Mouse (Mus musculus) heart, adult 2 months (tissue): Measurements from ENCODE around the gene Tubgcp5. TPM values are rescaled to one million over a fixed set of nuclear protein-coding genes. Genes with fewer than 3 reads are reported as not detected.

ENCODE experiments used
- DNase-seq, 2 experiments: peaks; one replicate each; pipeline ENCODE4 v3.0.0; 2021
- H3K27ac ChIP-seq: fragments of 200-600 bp; 2 replicates; pipeline ENCODE4 v1.8.1; 2022
- H3K27me3 ChIP-seq: fragments of 200-500 bp; 2 replicates; pipeline ENCODE4 v1.6.1; 2012; ENCODE audit warnings: mild to moderate bottlenecking, low read length, inconsistent platforms, mixed read lengths; ENCODE audit not compliant: control insufficient read depth, insufficient read depth
- H3K36me3 ChIP-seq: fragments of 200-500 bp; 2 replicates; pipeline ENCODE4 v1.6.1; 2012; ENCODE audit warnings: low read length, inconsistent platforms; ENCODE audit not compliant: control insufficient read depth, insufficient read depth
- H3K4me1 ChIP-seq: fragments of 200-500 bp; 2 replicates; pipeline ENCODE4 v1.6.1; 2011; ENCODE audit warnings: low read length; ENCODE audit not compliant: control insufficient read depth, insufficient read depth
- H3K4me3 ChIP-seq: fragments of 200-600 bp; 2 replicates; pipeline ENCODE4 v1.8.1; 2022
- H3K79me2 ChIP-seq: fragments of 200-500 bp; replicated peaks from 2 replicates; pipeline ENCODE4 v1.6.1; 2012; ENCODE audit warnings: mild to moderate bottlenecking, inconsistent platforms, low read length, moderate library complexity, mixed read lengths; ENCODE audit not compliant: control insufficient read depth, insufficient read depth
- H3K9ac ChIP-seq: fragments of 200-500 bp; 2 replicates; pipeline ENCODE4 v1.6.1; 2012; ENCODE audit warnings: low read depth, mild to moderate bottlenecking, control low read depth, inconsistent platforms, low read length, mixed read lengths
- CTCF ChIP-seq: fragments of 200-600 bp; IDR thresholded peaks from 2 replicates; pipeline ENCODE4 v1.8.1; 2022; ENCODE audit warnings: antibody characterized with exemption, mild to moderate bottlenecking, moderate library complexity
- EP300 ChIP-seq: fragments of 200-500 bp; IDR thresholded peaks from 2 replicates; pipeline ENCODE4 v1.6.1; 2011; ENCODE audit warnings: low read depth, low read length, control low read depth; ENCODE audit not compliant: insufficient read depth
- POLR2A ChIP-seq: fragments of 200-500 bp; IDR thresholded peaks from 2 replicates; pipeline ENCODE4 v1.6.1; 2011; ENCODE audit warnings: mild to moderate bottlenecking, low read depth, low read length, control low read depth; ENCODE audit not compliant: insufficient read depth
- WGBS: fragments of 180-500 bp; shearing (Covaris S2); methylation state at CpG from one replicate; pipeline ENCODE4 v1.1.7; 2018; 5-methylcytosine and 5-hydroxymethylcytosine counted together
- intact Hi-C: fragments of 180-260 bp; cut with DNase I; formaldehyde crosslinking; loops from one replicate; pipeline ENCODE4 v1.15.1; 2025
- polyA plus RNA-seq: library from polyadenylated mRNA; depleted of rRNA; stranded (reverse); fragments of >200 nt; gene quantifications from 2 replicates; pipeline ENCODE4 v1.2.3, GENCODE M21; 2012
- total RNA-seq, 2 experiments: library from RNA; stranded (reverse); gene quantifications; 2 replicates each; pipeline ENCODE4 v1.2.3; 2021

Tubgcp5 gene
- total and polyA plus RNA-seq, 3 experiments = 2.6 to 10.3 (median 10.2) TPM

DNA sequence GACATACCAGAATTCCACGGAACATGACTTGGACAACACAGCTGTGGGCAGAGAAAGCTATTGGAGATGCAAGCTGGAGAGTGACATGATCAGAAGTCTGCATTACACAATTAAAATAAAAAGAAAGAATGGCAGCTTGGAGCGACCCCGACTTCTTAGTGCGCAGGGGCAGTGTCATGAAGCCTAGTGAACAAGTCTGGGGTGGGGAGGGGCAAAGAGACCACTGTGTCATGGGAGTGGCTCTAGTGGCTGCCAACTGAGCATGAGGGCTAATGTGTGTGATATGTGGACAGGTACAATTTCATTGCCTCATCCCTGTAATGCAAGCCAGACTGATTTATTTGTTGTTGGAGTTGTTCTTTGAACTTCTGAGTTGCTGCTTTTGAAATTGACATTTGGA lies 62.8 kb downstream of the Tubgcp5 start:
- H3K27me3 ChIP-seq = no peaks in the 10 kb centered on the region
- TF ChIP-seq POLR2A = no peak
- no peak for TF ChIP-seq EP300
- TF ChIP-seq CTCF = no peak
- 94% methylated on average over 4 of the region's 4 CpGs for WGBS

DNA sequence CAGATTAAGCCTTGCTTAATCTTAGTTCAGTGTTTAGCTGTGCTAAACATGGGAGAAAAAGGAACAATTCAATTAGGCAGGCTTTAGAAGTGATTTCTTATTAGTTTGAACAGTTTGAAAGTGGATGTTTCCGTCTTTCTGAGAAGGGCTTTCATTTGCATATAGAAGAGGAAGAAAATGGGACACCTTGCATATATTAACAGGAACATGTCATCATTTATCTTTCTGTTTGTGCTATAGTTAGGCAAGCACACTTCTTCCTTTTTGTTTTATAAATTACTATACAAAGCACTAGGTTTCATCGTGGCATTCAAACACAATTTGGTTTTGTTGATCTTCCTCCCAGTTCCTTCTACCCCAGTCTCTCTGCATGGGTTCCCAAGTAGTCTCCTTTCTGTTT lies 63.8 kb downstream of the Tubgcp5 start:
- Histone ChIP-seq H3K4me1 (peaks cover 15% of the 10 kb centered on the region), H3K27me3 (no peaks in the 10 kb centered on the region), H3K27ac (no peak overlapping the region), H3K79me2 (peaks cover 24% of the 10 kb centered on the region), H3K9ac (no peak overlapping the region), H3K4me3 (no peak overlapping the region), H3K36me3 (peaks cover 12% of the 10 kb centered on the region)
- intact Hi-C loops = no loop called here
- TF ChIP-seq POLR2A (no peak), CTCF (no peak), EP300 (no peak)
- DNase-seq = no peak
- 72% methylated on average over 2 of the region's 2 CpGs for WGBS

More for the DNA sequence above, 62.8 kb downstream of the Tubgcp5 start:
- peaks cover 19% of the 10 kb centered on the region for H3K79me2 ChIP-seq
- H3K4me3 ChIP-seq = no peak overlapping the region
- intact Hi-C loops = no loop called here
- no peak overlapping the region for H3K27ac ChIP-seq
- peaks cover 16% of the 10 kb centered on the region for H3K36me3 ChIP-seq
- no peak for DNase-seq
- no peak overlapping the region for H3K9ac ChIP-seq
- peaks cover 19% of the 10 kb centered on the region for H3K4me1 ChIP-seq

DNA sequence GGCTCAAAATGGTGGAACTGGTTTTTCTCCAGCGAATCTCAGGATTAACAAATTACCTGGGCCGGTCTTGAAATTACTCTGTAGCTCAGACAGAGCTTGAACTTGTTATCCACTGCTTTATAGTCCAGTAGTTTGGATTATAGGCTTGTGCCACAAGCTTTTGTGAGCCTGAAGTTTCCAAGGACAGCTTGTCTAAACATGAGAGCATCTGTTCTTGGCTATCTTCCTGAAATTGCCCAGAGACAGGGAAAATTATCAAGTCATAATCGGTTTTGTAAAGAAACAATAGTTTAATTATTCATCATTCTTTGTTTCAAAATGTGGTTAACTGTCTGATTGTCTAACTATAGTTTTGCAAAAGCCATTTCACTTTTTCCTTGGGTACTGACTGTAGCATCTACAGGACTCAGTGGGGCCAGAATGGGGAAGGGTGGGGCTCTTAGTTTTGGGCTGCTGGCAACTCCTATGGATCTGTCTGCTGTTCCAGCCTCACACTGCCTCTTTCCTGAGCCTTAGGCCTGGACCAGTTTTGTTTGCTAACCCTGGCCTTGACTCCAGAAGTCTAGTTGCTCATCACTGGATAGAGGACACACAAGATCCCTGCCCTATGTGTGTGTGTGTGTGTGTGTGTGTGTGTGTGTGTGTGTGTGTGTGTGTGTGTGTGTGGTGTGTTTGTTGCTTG lies 65.0 kb downstream of the Tubgcp5 start:
- intact Hi-C loops = no loop called here
- Histone ChIP-seq H3K4me3 (no peak overlapping the region), H3K9ac (no peak overlapping the region), H3K27me3 (no peaks in the 10 kb centered on the region), H3K4me1 (peaks cover 13% of the 10 kb centered on the region), H3K27ac (no peak overlapping the region), H3K36me3 (peaks cover 7% of the 10 kb centered on the region), H3K79me2 (peaks cover 29% of the 10 kb centered on the region)
- DNase-seq = no peak
- WGBS = 68% methylated on average over 3 of the region's 3 CpGs
- TF ChIP-seq EP300 = no peak
- TF ChIP-seq POLR2A = no peak
- no peak for TF ChIP-seq CTCF

DNA sequence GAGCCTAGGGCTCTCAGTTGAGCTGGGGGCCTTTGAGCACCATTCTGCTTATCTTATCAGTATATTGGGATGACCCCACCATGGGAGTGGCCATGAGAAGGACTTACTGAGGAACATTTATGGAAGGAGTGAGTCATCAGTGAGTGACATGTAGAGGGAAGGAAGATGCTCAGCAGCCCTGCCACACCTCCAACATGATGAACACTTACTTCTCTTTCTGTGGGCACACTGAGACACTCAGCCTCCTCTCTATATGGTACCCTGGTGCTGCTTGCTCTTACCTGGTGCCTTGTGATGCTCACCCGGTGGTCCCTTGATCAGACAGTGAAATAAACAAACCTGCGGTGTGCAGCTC lies 65.5 kb downstream of the Tubgcp5 start:
- peaks cover 7% of the 10 kb centered on the region for H3K36me3 ChIP-seq
- H3K9ac ChIP-seq = no peak overlapping the region
- DNase-seq = no peak
- TF ChIP-seq EP300 = no peak
- H3K27ac ChIP-seq = no peak overlapping the region
- no peaks in the 10 kb centered on the region for H3K27me3 ChIP-seq
- WGBS = 85% methylated on average over 2 of the region's 2 CpGs
- H3K79me2 ChIP-seq = peaks cover 28% of the 10 kb centered on the region
- H3K4me3 ChIP-seq = no peak overlapping the region
- intact Hi-C loops = no loop called here
- H3K4me1 ChIP-seq = peaks cover 11% of the 10 kb centered on the region

DNA sequence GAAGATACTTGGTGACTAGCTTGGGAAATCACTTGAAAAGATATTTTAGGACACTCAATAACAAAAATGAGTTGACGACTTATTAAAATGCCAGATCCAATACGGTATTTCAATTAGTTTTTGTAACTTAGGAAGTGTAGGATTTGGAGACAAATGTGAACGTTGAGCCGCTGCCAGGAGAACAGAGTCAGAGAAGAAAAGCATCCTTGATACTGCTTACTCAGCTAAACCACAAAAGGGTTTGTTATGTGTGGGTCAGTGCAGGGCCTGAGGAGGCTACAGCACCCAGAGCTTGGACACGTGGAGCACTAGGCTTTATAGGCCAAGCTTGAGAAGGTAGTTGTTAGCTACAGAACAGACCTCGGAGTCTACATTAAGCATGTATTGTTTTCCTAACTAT lies 66.0 kb downstream of the Tubgcp5 start:
- H3K4me1 ChIP-seq = peaks cover 9% of the 10 kb centered on the region
- 68% methylated on average over 6 of the region's 6 CpGs for WGBS
- H3K36me3 ChIP-seq = peaks cover 7% of the 10 kb centered on the region
- H3K79me2 ChIP-seq = peaks cover 27% of the 10 kb centered on the region
- no peak for TF ChIP-seq POLR2A
- TF ChIP-seq EP300 = no peak
- no peak for TF ChIP-seq CTCF
- H3K27ac ChIP-seq = no peak overlapping the region
- H3K4me3 ChIP-seq = no peak overlapping the region
- H3K27me3 ChIP-seq = no peaks in the 10 kb centered on the region
- H3K9ac ChIP-seq = no peak overlapping the region
- intact Hi-C loops = no loop called here
- DNase-seq = no peak

DNA sequence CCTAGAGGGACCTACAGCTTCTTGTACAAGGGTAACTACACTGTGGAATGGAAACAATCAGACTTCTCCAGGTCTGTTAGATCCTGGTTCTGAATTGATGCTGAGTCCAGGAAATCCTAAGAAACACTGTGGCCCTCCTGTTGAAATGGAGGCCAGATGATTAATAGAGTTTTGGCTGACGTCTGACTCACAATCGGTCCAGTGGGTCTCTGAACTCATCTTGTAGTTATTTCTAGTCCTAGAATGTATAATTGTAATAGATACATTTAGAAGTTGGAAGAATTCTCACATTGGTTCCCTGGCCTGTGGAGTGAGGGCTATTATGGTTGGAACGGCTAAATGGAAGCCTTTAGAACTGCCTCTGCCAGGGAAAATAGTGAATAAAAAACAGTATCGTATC lies 67.2 kb downstream of the Tubgcp5 start:
- WGBS = 67% methylated on average over 4 of the region's 4 CpGs
- no peak for TF ChIP-seq CTCF
- H3K4me3 ChIP-seq = no peak overlapping the region
- H3K36me3 ChIP-seq = peaks cover 6% of the 10 kb centered on the region
- H3K27me3 ChIP-seq = no peaks in the 10 kb centered on the region
- H3K27ac ChIP-seq = no peak overlapping the region
- intact Hi-C loops = no loop called here
- peaks cover 6% of the 10 kb centered on the region for H3K4me1 ChIP-seq
- DNase-seq = no peak
- H3K79me2 ChIP-seq = peaks cover 22% of the 10 kb centered on the region
- no peak overlapping the region for H3K9ac ChIP-seq
